In the genomic region with DNA sequence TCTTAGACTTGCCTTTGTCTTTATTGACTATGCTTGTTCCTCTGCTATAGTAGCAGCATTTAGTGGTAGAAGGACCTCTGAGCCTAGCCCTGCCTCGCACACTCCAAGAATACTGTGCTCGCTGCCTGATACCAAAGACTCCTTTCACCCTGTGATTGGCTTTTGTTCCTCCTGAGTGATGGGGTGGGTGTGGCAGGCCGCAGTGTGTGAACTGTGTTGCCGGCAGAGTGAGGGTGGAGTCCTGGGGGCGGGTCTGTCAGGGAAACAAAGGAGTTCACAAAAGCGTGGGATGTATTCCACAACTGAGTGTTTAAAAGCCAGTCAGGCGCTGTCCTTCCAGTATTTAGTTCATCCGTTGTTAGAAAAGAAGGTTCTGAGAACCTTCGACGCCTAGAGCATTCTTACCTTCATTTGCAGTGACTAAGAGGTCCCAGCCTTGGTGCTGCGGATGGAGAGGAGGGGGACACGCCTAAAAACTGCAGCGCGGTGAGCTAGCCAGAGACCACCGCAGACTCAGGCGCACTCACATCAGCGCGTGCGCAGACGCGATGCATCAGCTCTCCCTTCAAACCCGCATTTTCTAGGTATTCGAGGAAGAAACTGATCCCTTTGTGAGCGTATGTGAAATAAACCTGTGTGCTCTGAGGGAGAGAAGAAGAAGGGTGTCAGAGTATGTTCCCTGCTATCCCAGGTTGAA, we compare ENCODE assay signal across 8 mouse cellular contexts. TPM values are rescaled to one million over a fixed set of nuclear protein-coding genes. Genes with fewer than 3 reads are reported as not detected.
DNase-seq lines count a peak whose midpoint lies in the region; ATAC-seq and TF ChIP-seq lines count a peak whose summit lies in the region.

No protein-coding gene starts in this region.

- no peak for TF ChIP-seq CTCF in G1E (IDR thresholded peaks at IDR 0.05; ENCODE audit: low read depth, low read length)

- H3K9me3 ChIP-seq in G1E (replicated peaks): no peaks in the 10 kb centered on the region
- H3K9me3 ChIP-seq in embryonic facial prominence, embryonic 15.5 days (replicated peaks): no peaks in the 10 kb centered on the region
- H3K9me3 ChIP-seq in limb, embryonic 13.5 days: no peaks in the 10 kb centered on the region
- no peaks in the 10 kb centered on the region for H3K9me3 ChIP-seq in midbrain, embryonic 11.5 days (ENCODE audit: control insufficient read depth, low read length)

- no peaks in the 10 kb centered on the region for H3K36me3 ChIP-seq in G1E (replicated peaks)
- no peaks in the 10 kb centered on the region for H3K36me3 ChIP-seq in embryonic facial prominence, embryonic 15.5 days
- peaks cover 4% of the 10 kb centered on the region; the same call in 1 of the 2 replicates for H3K36me3 ChIP-seq in limb, embryonic 13.5 days
- peaks cover 3% of the 10 kb centered on the region; the same call in 1 of the 2 replicates for H3K36me3 ChIP-seq in midbrain, embryonic 11.5 days (ENCODE audit: control insufficient read depth, insufficient read depth, low read length)

- H3K4me3 ChIP-seq in G1E (ENCODE audit: low read depth, low read length): peak overlapping the region; percentile 50; the same call in 1 of the 2 replicates
- peak overlapping the region; percentile 67 for H3K4me3 ChIP-seq in embryonic facial prominence, embryonic 15.5 days (replicated peaks)
- peak overlapping the region; percentile 69 for H3K4me3 ChIP-seq in limb, embryonic 13.5 days
- peak overlapping the region; percentile 95 for H3K4me3 ChIP-seq in midbrain, embryonic 11.5 days (ENCODE audit: low read depth, low read length)

- intact Hi-C loops in heart, postnatal 36 days (cut with DNase I): loop anchor here (2.0 kb wide), 1 partner anchor 52 kb away; the partner anchor contains the start of gene Tubb2a

- WGBS in embryonic facial prominence, embryonic 15.5 days: under 1% methylated on average over 24 of the region's 24 CpGs
- under 1% methylated on average over 24 of the region's 24 CpGs for WGBS in limb, embryonic 13.5 days
- WGBS in midbrain, embryonic 11.5 days: under 1% methylated on average over 24 of the region's 24 CpGs

- H3K4me1 ChIP-seq in G1E (ENCODE audit: insufficient read depth, low read depth, low read length): peaks cover 36% of the 10 kb centered on the region
- peaks cover 47% of the 10 kb centered on the region for H3K4me1 ChIP-seq in embryonic facial prominence, embryonic 15.5 days
- H3K4me1 ChIP-seq in limb, embryonic 13.5 days: peaks cover 49% of the 10 kb centered on the region
- H3K4me1 ChIP-seq in midbrain, embryonic 11.5 days (ENCODE audit: control insufficient read depth, insufficient read depth, low read length): peaks cover 25% of the 10 kb centered on the region

- peak overlapping the region; percentile 87 for H3K4me2 ChIP-seq in embryonic facial prominence, embryonic 15.5 days (replicated peaks)
- H3K4me2 ChIP-seq in limb, embryonic 13.5 days (replicated peaks): peak overlapping the region; percentile 80
- peak overlapping the region; percentile 96 for H3K4me2 ChIP-seq in midbrain, embryonic 11.5 days

- peak; percentile 26 for DNase-seq in adrenal gland, adult 2 months
- no peak for DNase-seq in adrenal gland, postnatal 25 days
- DNase-seq in G1E (ENCODE audit: low spot score): peak; percentile 44
- DNase-seq in heart, postnatal 36 days: peak; percentile 37 to 39
- DNase-seq in midbrain, embryonic 11.5 days (ENCODE audit: low spot score, missing footprints): peak; percentile 98
- DNase-seq in thymus, postnatal 14 days: peak; percentile 79

- peak overlapping the region; percentile 6; the same call in 1 of the 2 replicates for H3K9ac ChIP-seq in embryonic facial prominence, embryonic 15.5 days
- peak overlapping the region; percentile 71 for H3K9ac ChIP-seq in limb, embryonic 13.5 days
- H3K9ac ChIP-seq in midbrain, embryonic 11.5 days (ENCODE audit: low read length): peak overlapping the region; percentile 85

- peaks cover 47% of the 10 kb centered on the region for H3K27me3 ChIP-seq in G1E (ENCODE audit: insufficient read depth, low read length)
- H3K27me3 ChIP-seq in embryonic facial prominence, embryonic 15.5 days: peaks cover 7% of the 10 kb centered on the region; the same call in 1 of the 2 replicates
- H3K27me3 ChIP-seq in limb, embryonic 13.5 days: peaks cover 12% of the 10 kb centered on the region; the same call in 1 of the 2 replicates
- no peaks in the 10 kb centered on the region for H3K27me3 ChIP-seq in midbrain, embryonic 11.5 days (ENCODE audit: control insufficient read depth, insufficient read depth, low read length)

- peak; percentile 60 for ATAC-seq in G1E (ENCODE audit: extremely low read depth, insufficient number of reproducible peaks, low FRiP score, poor library complexity, severe bottlenecking)
- ATAC-seq in embryonic facial prominence, embryonic 15.5 days (ENCODE audit: insufficient number of reproducible peaks, low FRiP score, low TSS enrichment, low read depth): peak; percentile 74
- peak; percentile 49 for ATAC-seq in limb, embryonic 13.5 days (ENCODE audit: low FRiP score, low read depth)
- ATAC-seq in midbrain, embryonic 11.5 days (ENCODE audit: low FRiP score): peak; percentile 65

- H3K27ac ChIP-seq in embryonic facial prominence, embryonic 15.5 days (replicated peaks): peak overlapping the region; percentile 84
- peak overlapping the region; percentile 81 for H3K27ac ChIP-seq in limb, embryonic 13.5 days
- peak overlapping the region; percentile 100 for H3K27ac ChIP-seq in midbrain, embryonic 11.5 days (ENCODE audit: low read depth, low read length)

RNA-seq across cellular contexts. Expression of gene Tubb2b, which starts 0.9 kb away (rescaled TPM):
- 1 to 10 TPM; 1.1 to 1.7 TPM for total RNA-seq in adrenal gland, adult 2 months (2021)
- 1.6 and 4.2 TPM in 2 replicates for polyA plus RNA-seq in adrenal gland, adult 2 months (2012; rRNA removed)
- total RNA-seq in adrenal gland, postnatal 25 days (2021): 0.71 and 0.76 TPM in 2 replicates
- total RNA-seq in G1E (2014; fragmentation: Nextera tagmentation): 3.5 and 4.0 TPM in 2 replicates
- total RNA-seq in G1E (2017): 9.7 and 15.9 TPM in 2 replicates
- polyA plus RNA-seq in G1E (2012): 2.6 and 3.8 TPM in 2 replicates
- polyA plus RNA-seq in embryonic facial prominence, embryonic 15.5 days (2015; fragmentation: Nextera tagmentation; extraction: Ambion mirVana): 55.4 and 56.9 TPM in 2 replicates
- 1 to 10 TPM; 4.4 to 5.6 TPM for total RNA-seq in heart, postnatal 36 days (2021)
- 40.1 and 42.0 TPM in 2 replicates for polyA plus RNA-seq in limb, embryonic 13.5 days (2015; fragmentation: Nextera tagmentation; extraction: Ambion mirVana)
- polyA plus RNA-seq in midbrain, embryonic 11.5 days (2014; fragmentation: Nextera tagmentation; extraction: Ambion mirVana): 307 and 321 TPM in 2 replicates

RNA-seq across cellular contexts. Expression of gene Psmg4, which starts 31.6 kb away (rescaled TPM):
- total RNA-seq in adrenal gland, adult 2 months (2021): 10 to 100 TPM; 30.4 to 36.3 TPM
- 109 and 110 TPM in 2 replicates for polyA plus RNA-seq in adrenal gland, adult 2 months (2012; rRNA removed)
- total RNA-seq in adrenal gland, postnatal 25 days (2021): 29.7 and 29.9 TPM in 2 replicates
- total RNA-seq in G1E (2014; fragmentation: Nextera tagmentation) (5.9 and 13.4 TPM in 2 replicates), G1E (2017) (126 and 143 TPM in 2 replicates)
- 22.7 and 38.1 TPM in 2 replicates for polyA plus RNA-seq in G1E (2012)
- 72.6 and 76.4 TPM in 2 replicates for polyA plus RNA-seq in embryonic facial prominence, embryonic 15.5 days (2015; fragmentation: Nextera tagmentation; extraction: Ambion mirVana)
- total RNA-seq in heart, postnatal 36 days (2021): 10 to 100 TPM; 28.3 to 30.9 TPM
- polyA plus RNA-seq in limb, embryonic 13.5 days (2015; fragmentation: Nextera tagmentation; extraction: Ambion mirVana): 95.7 and 97.2 TPM in 2 replicates
- polyA plus RNA-seq in midbrain, embryonic 11.5 days (2014; fragmentation: Nextera tagmentation; extraction: Ambion mirVana): 115 and 120 TPM in 2 replicates

RNA-seq across cellular contexts. Expression of gene Tubb2a, which starts 53.4 kb away (rescaled TPM):
- 10 to 100 TPM; 30.1 to 37.2 TPM for total RNA-seq in adrenal gland, adult 2 months (2021)
- 74.7 and 93.5 TPM in 2 replicates for polyA plus RNA-seq in adrenal gland, adult 2 months (2012; rRNA removed)
- 17.8 and 23.2 TPM in 2 replicates for total RNA-seq in adrenal gland, postnatal 25 days (2021)
- 2.5 and 4.4 TPM in 2 replicates for total RNA-seq in G1E (2014; fragmentation: Nextera tagmentation)
- total RNA-seq in G1E (2017): 63.8 and 86.5 TPM in 2 replicates
- 8.5 and 16.7 TPM in 2 replicates for polyA plus RNA-seq in G1E (2012)
- polyA plus RNA-seq in embryonic facial prominence, embryonic 15.5 days (2015; fragmentation: Nextera tagmentation; extraction: Ambion mirVana): 208 and 211 TPM in 2 replicates
- 10 to 100 TPM; 41.2 to 43.8 TPM for total RNA-seq in heart, postnatal 36 days (2021)
- polyA plus RNA-seq in limb, embryonic 13.5 days (2015; fragmentation: Nextera tagmentation; extraction: Ambion mirVana): 150 and 152 TPM in 2 replicates
- 398 and 417 TPM in 2 replicates for polyA plus RNA-seq in midbrain, embryonic 11.5 days (2014; fragmentation: Nextera tagmentation; extraction: Ambion mirVana)

Comparison
In these comparisons a context has a peak if more than half of its experiments do, and no peak if none do; other contexts are left out.
1. H3K9ac ChIP-seq: peak in every context shown above with its lines; median percentile 85 in midbrain, embryonic 11.5 days; 71 in limb, embryonic 13.5 days; 6 in embryonic facial prominence, embryonic 15.5 days.